Mouse (Mus musculus): ENCODE measurements around the gene Uggt2. TPM values are rescaled to one million over a fixed set of nuclear protein-coding genes. Genes with fewer than 3 reads are reported as not detected.
"Not testable (repeated sequence)": the region's sequence is repeated elsewhere in the genome, so short reads cannot be mapped to it uniquely, and the experiment has no call there.

Gene Uggt2
- polyA plus RNA-seq, 1 experiment from 2014 or later, result 36.4 TPM

- 86% methylated on average over 9 of the region's 9 CpGs for WGBS
- H3K36me3 ChIP-seq (ENCODE audit: control insufficient read depth, insufficient read depth, low read length), result peaks cover 9% of the 10 kb centered on the region; the same call in 1 of the 2 replicates
- no peak overlapping the region for H3K27ac ChIP-seq (ENCODE audit: low read depth, low read length)
- no peak overlapping the region for H3K4me2 ChIP-seq (ENCODE audit: low read depth, low read length)
- no peaks in the 10 kb centered on the region for H3K4me1 ChIP-seq (ENCODE audit: control insufficient read depth, insufficient read depth, low read length)
- H3K9me3 ChIP-seq (ENCODE audit: control insufficient read depth, low read length), result no peaks in the 10 kb centered on the region
- H3K27me3 ChIP-seq (ENCODE audit: control insufficient read depth, insufficient read depth, low read length), result no peaks in the 10 kb centered on the region
- H3K9ac ChIP-seq (replicated peaks; ENCODE audit: low read depth, low read length), result no peak overlapping the region
- no peak for ATAC-seq (ENCODE audit: low read depth)
- H3K4me3 ChIP-seq (ENCODE audit: low read depth, low read length), result no peak overlapping the region
Observed at GRCm38 (mm10) chr14:118995226-118995925, 103.9 kb downstream of the Uggt2 start.

- ATAC-seq (ENCODE audit: low read depth), result no peak; the same call in 1 of the 2 replicates
- H3K36me3 ChIP-seq (ENCODE audit: control insufficient read depth, insufficient read depth, low read length), result no peaks in the 10 kb centered on the region; the same call in 1 of the 2 replicates
- no peak overlapping the region for H3K9ac ChIP-seq (replicated peaks; ENCODE audit: low read depth, low read length)
- no peak overlapping the region for H3K4me2 ChIP-seq (ENCODE audit: low read depth, low read length)
- H3K27me3 ChIP-seq (ENCODE audit: control insufficient read depth, insufficient read depth, low read length), result no peaks in the 10 kb centered on the region
- H3K9me3 ChIP-seq (ENCODE audit: control insufficient read depth, low read length), result no peaks in the 10 kb centered on the region
- H3K4me1 ChIP-seq (ENCODE audit: control insufficient read depth, insufficient read depth, low read length), result no peaks in the 10 kb centered on the region
- 52% methylated on average over 13 of the region's 13 CpGs for WGBS
- no peak overlapping the region for H3K4me3 ChIP-seq (ENCODE audit: low read depth, low read length)
- H3K27ac ChIP-seq (ENCODE audit: low read depth, low read length), result no peak overlapping the region
Observed at GRCm38 (mm10) chr14:118987523-118988496, 111.4 kb downstream of the Uggt2 start.

GRCm38 (mm10) chr14:118986653-118987522 lies 112.3 kb downstream of the Uggt2 start:
- ATAC-seq (ENCODE audit: low read depth), result peak; percentile 56

GRCm38 (mm10) chr14:118984161-118984560 lies 115.1 kb downstream of the Uggt2 start:
- WGBS, result 83% methylated on average over 4 of the region's 4 CpGs
- no peak overlapping the region for H3K9ac ChIP-seq (replicated peaks; ENCODE audit: low read depth, low read length)
- no peak overlapping the region for H3K4me3 ChIP-seq (ENCODE audit: low read depth, low read length)
- H3K27me3 ChIP-seq (ENCODE audit: control insufficient read depth, insufficient read depth, low read length), result no peaks in the 10 kb centered on the region
- no peak for ATAC-seq (ENCODE audit: low read depth)
- H3K27ac ChIP-seq (ENCODE audit: low read depth, low read length), result no peak overlapping the region
- H3K36me3 ChIP-seq (ENCODE audit: control insufficient read depth, insufficient read depth, low read length), result peaks cover 11% of the 10 kb centered on the region; the same call in 1 of the 2 replicates
- H3K4me1 ChIP-seq (ENCODE audit: control insufficient read depth, insufficient read depth, low read length), result no peaks in the 10 kb centered on the region
- H3K4me2 ChIP-seq (ENCODE audit: low read depth, low read length), result no peak overlapping the region
- no peaks in the 10 kb centered on the region for H3K9me3 ChIP-seq (ENCODE audit: control insufficient read depth, low read length)

More at GRCm38 (mm10) chr14:118986653-118987522, 112.3 kb downstream of the Uggt2 start:
- Histone ChIP-seq H3K4me2 (ENCODE audit: low read depth, low read length) (no peak overlapping the region), H3K9me3 (ENCODE audit: control insufficient read depth, low read length) (no peaks in the 10 kb centered on the region), H3K27me3 (ENCODE audit: control insufficient read depth, insufficient read depth, low read length) (no peaks in the 10 kb centered on the region), H3K27ac (ENCODE audit: low read depth, low read length) (no peak overlapping the region), H3K36me3 (ENCODE audit: control insufficient read depth, insufficient read depth, low read length) (no peaks in the 10 kb centered on the region; the same call in 1 of the 2 replicates), H3K4me1 (ENCODE audit: control insufficient read depth, insufficient read depth, low read length) (no peaks in the 10 kb centered on the region), H3K4me3 (ENCODE audit: low read depth, low read length) (no peak overlapping the region), H3K9ac (replicated peaks; ENCODE audit: low read depth, low read length) (no peak overlapping the region)
- 37% methylated on average over 16 of the region's 16 CpGs for WGBS

- ATAC-seq (ENCODE audit: low read depth), result no peak
- Histone ChIP-seq H3K4me3 (ENCODE audit: low read depth, low read length) (no peak overlapping the region), H3K4me2 (ENCODE audit: low read depth, low read length) (no peak overlapping the region), H3K9me3 (ENCODE audit: control insufficient read depth, low read length) (no peaks in the 10 kb centered on the region), H3K27ac (ENCODE audit: low read depth, low read length) (no peak overlapping the region), H3K36me3 (ENCODE audit: control insufficient read depth, insufficient read depth, low read length) (peaks cover 15% of the 10 kb centered on the region; the same call in 1 of the 2 replicates), H3K4me1 (ENCODE audit: control insufficient read depth, insufficient read depth, low read length) (no peaks in the 10 kb centered on the region), H3K27me3 (ENCODE audit: control insufficient read depth, insufficient read depth, low read length) (no peaks in the 10 kb centered on the region), H3K9ac (replicated peaks; ENCODE audit: low read depth, low read length) (no peak overlapping the region)
Observed at GRCm38 (mm10) chr14:118983396-118983795, 115.8 kb downstream of the Uggt2 start.

GRCm38 (mm10) chr14:118982429-118983045 lies 116.7 kb downstream of the Uggt2 start:
- H3K4me1 ChIP-seq (ENCODE audit: control insufficient read depth, insufficient read depth, low read length); H3K27me3 ChIP-seq (ENCODE audit: control insufficient read depth, insufficient read depth, low read length); H3K9me3 ChIP-seq (ENCODE audit: control insufficient read depth, low read length); H3K4me3 ChIP-seq (ENCODE audit: low read depth, low read length); H3K4me2 ChIP-seq (ENCODE audit: low read depth, low read length); ATAC-seq (ENCODE audit: low read depth); H3K9ac ChIP-seq (replicated peaks; ENCODE audit: low read depth, low read length): not testable (repeated sequence)
- Histone ChIP-seq H3K27ac (ENCODE audit: low read depth, low read length) (peak overlapping the region; percentile 45; the same call in 1 of the 2 replicates), H3K36me3 (ENCODE audit: control insufficient read depth, insufficient read depth, low read length) (peaks cover 21% of the 10 kb centered on the region; the same call in 1 of the 2 replicates)
- 70% methylated on average over 8 of the region's 11 CpGs for WGBS

GRCm38 (mm10) chr14:118981711-118982428 lies 117.4 kb downstream of the Uggt2 start:
- not testable (repeated sequence) for H3K27ac ChIP-seq (ENCODE audit: low read depth, low read length); H3K9ac ChIP-seq (replicated peaks; ENCODE audit: low read depth, low read length); H3K4me2 ChIP-seq (ENCODE audit: low read depth, low read length); H3K4me1 ChIP-seq (ENCODE audit: control insufficient read depth, insufficient read depth, low read length); H3K4me3 ChIP-seq (ENCODE audit: low read depth, low read length); H3K27me3 ChIP-seq (ENCODE audit: control insufficient read depth, insufficient read depth, low read length); H3K9me3 ChIP-seq (ENCODE audit: control insufficient read depth, low read length); ATAC-seq (ENCODE audit: low read depth)
- H3K36me3 ChIP-seq (ENCODE audit: control insufficient read depth, insufficient read depth, low read length), result peaks cover 21% of the 10 kb centered on the region; the same call in 1 of the 2 replicates
- 85% methylated on average over 6 of the region's 6 CpGs for whole genome bisulfite sequencing

- H3K36me3 ChIP-seq (ENCODE audit: control insufficient read depth, insufficient read depth, low read length), result peaks cover 28% of the 10 kb centered on the region; the same call in 1 of the 2 replicates
Observed at GRCm38 (mm10) chr14:118980890-118981289, 118.3 kb downstream of the Uggt2 start.

More at GRCm38 (mm10) chr14:118980890-118981289, 118.3 kb downstream of the Uggt2 start:
- Histone ChIP-seq H3K9ac (replicated peaks; ENCODE audit: low read depth, low read length) (no peak overlapping the region), H3K9me3 (ENCODE audit: control insufficient read depth, low read length) (no peaks in the 10 kb centered on the region), H3K27ac (ENCODE audit: low read depth, low read length) (no peak overlapping the region), H3K4me1 (ENCODE audit: control insufficient read depth, insufficient read depth, low read length) (no peaks in the 10 kb centered on the region), H3K4me3 (ENCODE audit: low read depth, low read length) (no peak overlapping the region), H3K4me2 (ENCODE audit: low read depth, low read length) (no peak overlapping the region), H3K27me3 (ENCODE audit: control insufficient read depth, insufficient read depth, low read length) (no peaks in the 10 kb centered on the region)
- ATAC-seq (ENCODE audit: low read depth), result no peak
- WGBS, result 91% methylated on average over 8 of the region's 8 CpGs

Measured in neural tube, embryonic 14.5 days (tissue).